Mouse (Mus musculus): ENCODE results near the gene Pkd1l1. TPM values are rescaled to one million over a fixed set of nuclear protein-coding genes. Genes with fewer than 3 reads are reported as not detected.

The Pkd1l1 gene
- total RNA-seq (2014; rRNA removed) (under 0.01 TPM in 1 of 2 replicates, not detected in the other), polyA plus RNA-seq (2012; rRNA removed) (0.04 TPM in 1 of 2 replicates, not detected in the other)

- Histone ChIP-seq H3K4me3 (ENCODE audit: insufficient read depth, low read depth, low read length) (no peak within 1 kb of the TSS), H3K4me1 (ENCODE audit: control insufficient read depth, insufficient read depth, low read length) (no peaks in the 10 kb centered on the region), H3K79me2 (ENCODE audit: control insufficient read depth, insufficient read depth, low read length) (no peaks in the 10 kb centered on the region), H3K27ac (replicated peaks; ENCODE audit: insufficient read depth, low read depth, low read length) (no peak within 1 kb of the TSS), H3K27me3 (ENCODE audit: control insufficient read depth, insufficient read depth, low read length) (no peaks in the 10 kb centered on the region), H3K36me3 (ENCODE audit: control insufficient read depth, insufficient read depth, low read length) (no peaks in the 10 kb centered on the region), H3K9ac (ENCODE audit: low read depth, low read length) (no peak within 1 kb of the TSS)
- WGBS = 67% methylated on average over 3 of the region's 3 CpGs
- TF ChIP-seq CTCF (IDR thresholded peaks at IDR 0.05; ENCODE audit: low read depth, low read length) (no peak), POLR2A (IDR thresholded peaks at IDR 0.05; ENCODE audit: extremely low read depth, insufficient read depth, low read length) (no peak)
- DNase-seq (ENCODE audit: extremely low read depth, low read depth, low spot score) = no peak
Measured at GRCm38 (mm10) chr11:8973166-8973565, at the start of gene Pkd1l1. Gene Pkd1l1, minus strand, starts transcription at chr11:8973266.

- H3K79me2 ChIP-seq (ENCODE audit: control insufficient read depth, insufficient read depth, low read length) = no peaks in the 10 kb centered on the region
- H3K4me1 ChIP-seq (ENCODE audit: control insufficient read depth, insufficient read depth, low read length) = no peaks in the 10 kb centered on the region
- no peaks in the 10 kb centered on the region for H3K27me3 ChIP-seq (ENCODE audit: control insufficient read depth, insufficient read depth, low read length)
- no peak overlapping the region for H3K27ac ChIP-seq (replicated peaks; ENCODE audit: insufficient read depth, low read depth, low read length)
- WGBS = 76% methylated on average over 5 of the region's 5 CpGs
- no peak overlapping the region for H3K4me3 ChIP-seq (ENCODE audit: insufficient read depth, low read depth, low read length)
- DNase-seq (ENCODE audit: extremely low read depth, low read depth, low spot score) = no peak
- H3K9ac ChIP-seq (ENCODE audit: low read depth, low read length) = no peak overlapping the region
- no peaks in the 10 kb centered on the region for H3K36me3 ChIP-seq (ENCODE audit: control insufficient read depth, insufficient read depth, low read length)
- TF ChIP-seq POLR2A (IDR thresholded peaks at IDR 0.05; ENCODE audit: extremely low read depth, insufficient read depth, low read length) (no peak), CTCF (IDR thresholded peaks at IDR 0.05; ENCODE audit: low read depth, low read length) (no peak)
Measured at GRCm38 (mm10) chr11:9020207-9020606, 47.1 kb upstream of the Pkd1l1 start.

GRCm38 (mm10) chr11:9018491-9019267 is 45.6 kb upstream of the Pkd1l1 start:
- TF ChIP-seq CTCF (IDR thresholded peaks at IDR 0.05; ENCODE audit: low read depth, low read length) = no peak
- TF ChIP-seq POLR2A (IDR thresholded peaks at IDR 0.05; ENCODE audit: extremely low read depth, insufficient read depth, low read length) = no peak
- H3K4me3 ChIP-seq (ENCODE audit: insufficient read depth, low read depth, low read length) = no peak overlapping the region
- H3K9ac ChIP-seq (ENCODE audit: low read depth, low read length) = no peak overlapping the region
- DNase-seq (ENCODE audit: extremely low read depth, low read depth, low spot score) = no peak
- H3K27ac ChIP-seq (replicated peaks; ENCODE audit: insufficient read depth, low read depth, low read length) = no peak overlapping the region
- H3K27me3 ChIP-seq (ENCODE audit: control insufficient read depth, insufficient read depth, low read length) = no peaks in the 10 kb centered on the region
- H3K79me2 ChIP-seq (ENCODE audit: control insufficient read depth, insufficient read depth, low read length) = no peaks in the 10 kb centered on the region
- H3K36me3 ChIP-seq (ENCODE audit: control insufficient read depth, insufficient read depth, low read length) = no peaks in the 10 kb centered on the region
- H3K4me1 ChIP-seq (ENCODE audit: control insufficient read depth, insufficient read depth, low read length) = no peaks in the 10 kb centered on the region
- WGBS = 61% methylated on average over 6 of the region's 6 CpGs

- Histone ChIP-seq H3K27me3 (ENCODE audit: control insufficient read depth, insufficient read depth, low read length) (no peaks in the 10 kb centered on the region), H3K27ac (replicated peaks; ENCODE audit: insufficient read depth, low read depth, low read length) (no peak overlapping the region), H3K36me3 (ENCODE audit: control insufficient read depth, insufficient read depth, low read length) (no peaks in the 10 kb centered on the region), H3K79me2 (ENCODE audit: control insufficient read depth, insufficient read depth, low read length) (no peaks in the 10 kb centered on the region), H3K4me1 (ENCODE audit: control insufficient read depth, insufficient read depth, low read length) (no peaks in the 10 kb centered on the region), H3K9ac (ENCODE audit: low read depth, low read length) (no peak overlapping the region), H3K4me3 (ENCODE audit: insufficient read depth, low read depth, low read length) (no peak overlapping the region)
- no peak for TF ChIP-seq CTCF (IDR thresholded peaks at IDR 0.05; ENCODE audit: low read depth, low read length)
- no peak for TF ChIP-seq POLR2A (IDR thresholded peaks at IDR 0.05; ENCODE audit: extremely low read depth, insufficient read depth, low read length)
- 89% methylated on average over 3 of the region's 3 CpGs for WGBS
- DNase-seq (ENCODE audit: extremely low read depth, low read depth, low spot score) = no peak
Measured at GRCm38 (mm10) chr11:9014740-9015139, 41.7 kb upstream of the Pkd1l1 start.

- H3K36me3 ChIP-seq (ENCODE audit: control insufficient read depth, insufficient read depth, low read length) = peaks cover 7% of the 10 kb centered on the region
- WGBS = 0% methylated on average over 3 of the region's 3 CpGs
- no peaks in the 10 kb centered on the region for H3K79me2 ChIP-seq (ENCODE audit: control insufficient read depth, insufficient read depth, low read length)
- peak overlapping the region; percentile 94; the same call in 1 of the 2 replicates for H3K9ac ChIP-seq (ENCODE audit: low read depth, low read length)
- no peak for TF ChIP-seq CTCF (IDR thresholded peaks at IDR 0.05; ENCODE audit: low read depth, low read length)
- no peak for TF ChIP-seq POLR2A (IDR thresholded peaks at IDR 0.05; ENCODE audit: extremely low read depth, insufficient read depth, low read length)
- no peaks in the 10 kb centered on the region for H3K27me3 ChIP-seq (ENCODE audit: control insufficient read depth, insufficient read depth, low read length)
- H3K4me3 ChIP-seq (ENCODE audit: insufficient read depth, low read depth, low read length) = peak overlapping the region; percentile 95
- no peak for DNase-seq (ENCODE audit: extremely low read depth, low read depth, low spot score)
- H3K27ac ChIP-seq (replicated peaks; ENCODE audit: insufficient read depth, low read depth, low read length) = peak overlapping the region; percentile 31; the same call in 1 of the 2 replicates
- no peaks in the 10 kb centered on the region for H3K4me1 ChIP-seq (ENCODE audit: control insufficient read depth, insufficient read depth, low read length)
Measured at GRCm38 (mm10) chr11:9011348-9011747, 38.3 kb upstream of the Pkd1l1 start.

GRCm38 (mm10) chr11:9010853-9011339 is 37.8 kb upstream of the Pkd1l1 start, which contains the start of gene Hus1:
Gene Hus1, minus strand, starts transcription at chr11:9011191.
- Histone ChIP-seq H3K4me1 (ENCODE audit: control insufficient read depth, insufficient read depth, low read length) (no peaks in the 10 kb centered on the region), H3K36me3 (ENCODE audit: control insufficient read depth, insufficient read depth, low read length) (peaks cover 10% of the 10 kb centered on the region), H3K4me3 (ENCODE audit: insufficient read depth, low read depth, low read length) (peak within 1 kb of the TSS; percentile 95), H3K9ac (ENCODE audit: low read depth, low read length) (peak within 1 kb of the TSS; percentile 94), H3K27me3 (ENCODE audit: control insufficient read depth, insufficient read depth, low read length) (no peaks in the 10 kb centered on the region), H3K27ac (replicated peaks; ENCODE audit: insufficient read depth, low read depth, low read length) (peak within 1 kb of the TSS; percentile 83), H3K79me2 (ENCODE audit: control insufficient read depth, insufficient read depth, low read length) (no peaks in the 10 kb centered on the region)
- DNase-seq (ENCODE audit: extremely low read depth, low read depth, low spot score) = peak; percentile 82
- WGBS = under 1% methylated on average over 43 of the region's 43 CpGs
- TF ChIP-seq POLR2A (IDR thresholded peaks at IDR 0.05; ENCODE audit: extremely low read depth, insufficient read depth, low read length) (peak; percentile 63), CTCF (IDR thresholded peaks at IDR 0.05; ENCODE audit: low read depth, low read length) (no peak)
